Mouse (Mus musculus): ENCODE measurements around the gene Cdkn1c.

GRCm38 (mm10) chr7:143498584-143498983 is 37.7 kb upstream of the Cdkn1c start:
- no peak for TF ChIP-seq CTCF (IDR thresholded peaks at IDR 0.05; ENCODE audit: borderline replicate concordance, control insufficient read depth, extremely low read depth, insufficient read depth, low read length, poor library complexity)
- no peak for TF ChIP-seq POLR2A (IDR thresholded peaks at IDR 0.05; ENCODE audit: control insufficient read depth, extremely low read depth, insufficient read depth, low read length, poor library complexity)
